Mouse (Mus musculus) MEL (cell line): ENCODE measurements around the gene Trio. TPM values are rescaled to one million over a fixed set of nuclear protein-coding genes. Genes with fewer than 3 reads are reported as not detected.

Experiments
- DNase-seq: peaks from one replicate; pipeline ENCODE4 v3.0.0; 2011; ENCODE audit warnings: low read depth, low spot score
- H3K27ac ChIP-seq: 2 replicates; pipeline ENCODE4 v1.5.1; 2012; ENCODE audit warnings: low read depth, mild to moderate bottlenecking, control low read depth, low read length, moderate library complexity; ENCODE audit not compliant: control insufficient read depth
- H3K27me3 ChIP-seq, 2 experiments: fragments of 150-350 bp in 1 of 2; sonication (generic) in 1 of 2; 2 replicates each; pipeline ENCODE4 v1.6.1; 2012; ENCODE audit warnings: low read length in 2 of 2, mild to moderate bottlenecking in 2 of 2, improper control_type of control experiment in 1 of 2, moderate library complexity in 1 of 2; ENCODE audit not compliant: insufficient read depth in 2 of 2, control insufficient read depth in 1 of 2
- H3K36me3 ChIP-seq, 2 experiments: 2 replicates each; pipeline ENCODE4 v1.6.1; 2012 to 2014; ENCODE audit warnings: low read length in 2 of 2, improper control_type of control experiment in 1 of 2, inconsistent platforms in 1 of 2, mild to moderate bottlenecking in 1 of 2; ENCODE audit not compliant: insufficient read depth in 2 of 2, control insufficient read depth in 1 of 2
- H3K4me1 ChIP-seq, 2 experiments: fragments of 150-350 bp in 1 of 2; sonication (generic) in 1 of 2; 2 replicates each; pipeline ENCODE4 v1.6.1; 2012; ENCODE audit warnings: low read length in 2 of 2, improper control_type of control experiment in 1 of 2, mild to moderate bottlenecking in 1 of 2; ENCODE audit not compliant: insufficient read depth in 2 of 2, control insufficient read depth in 1 of 2
- H3K4me3 ChIP-seq, 2 experiments: fragments of 150-350 bp in 1 of 2; sonication (generic) in 1 of 2; 2 replicates each; pipeline ENCODE4 v1.5.1; 2012; ENCODE audit warnings: low read depth in 2 of 2, low read length in 2 of 2, mild to moderate bottlenecking in 2 of 2, moderate library complexity in 2 of 2, control low read depth in 1 of 2, improper control_type of control experiment in 1 of 2; ENCODE audit not compliant: control insufficient read depth in 1 of 2, insufficient read depth in 1 of 2
- H3K79me2 ChIP-seq: 2 replicates; pipeline ENCODE4 v1.6.1; 2012; ENCODE audit warnings: mild to moderate bottlenecking, low read length, moderate library complexity; ENCODE audit not compliant: control insufficient read depth, poor library complexity, insufficient read depth
- H3K9ac ChIP-seq: 2 replicates; pipeline ENCODE4 v1.6.1; 2012; ENCODE audit warnings: low read depth, mild to moderate bottlenecking, control low read depth, low read length, moderate library complexity; ENCODE audit not compliant: control insufficient read depth, poor library complexity, severe bottlenecking
- H3K9me3 ChIP-seq: fragments of 150-350 bp; sonication (generic); replicated peaks from 2 replicates; pipeline ENCODE4 v1.6.1; 2012; ENCODE audit warnings: mild to moderate bottlenecking, low read length, improper control_type of control experiment, moderate library complexity; ENCODE audit not compliant: insufficient read depth
- E2F4 ChIP-seq: IDR thresholded peaks from 2 replicates; pipeline ENCODE4 v1.6.1; 2011; ENCODE audit warnings: low read depth, low read length, improper control_type of control experiment, borderline replicate concordance
- ELF1 ChIP-seq: IDR thresholded peaks from 2 replicates; pipeline ENCODE4 v1.6.1; 2014; ENCODE audit warnings: low read depth, mild to moderate bottlenecking, inconsistent platforms, low read length, improper control_type of control experiment, moderate library complexity
- ETS1 ChIP-seq: IDR thresholded peaks from 2 replicates; pipeline ENCODE4 v1.6.1; 2012; ENCODE audit warnings: low read depth, mild to moderate bottlenecking, inconsistent platforms, low read length, improper control_type of control experiment, moderate library complexity
- GABPA ChIP-seq: IDR thresholded peaks from 2 replicates; pipeline ENCODE4 v1.6.1; 2012; ENCODE audit warnings: low read depth, mild to moderate bottlenecking, inconsistent platforms, low read length, improper control_type of control experiment, moderate library complexity
- MAZ ChIP-seq: IDR thresholded peaks from 2 replicates; pipeline ENCODE4 v1.6.1; 2012; ENCODE audit warnings: low read depth, mild to moderate bottlenecking, inconsistent platforms, low read length, improper control_type of control experiment
- POLR2AphosphoS5 ChIP-seq: IDR thresholded peaks from 2 replicates; pipeline ENCODE4 v1.6.1; 2012; ENCODE audit warnings: low read depth, borderline replicate concordance, mild to moderate bottlenecking, inconsistent platforms, low read length, moderate library complexity, mixed read lengths
- SIN3A ChIP-seq: IDR thresholded peaks from 2 replicates; pipeline ENCODE4 v1.6.1; 2012; ENCODE audit warnings: low read length, improper control_type of control experiment, inconsistent platforms
- TCF12 ChIP-seq: IDR thresholded peaks from 2 replicates; pipeline ENCODE4 v1.6.1; 2014; ENCODE audit warnings: low read depth, mild to moderate bottlenecking, inconsistent platforms, low read length, improper control_type of control experiment, moderate library complexity
- USF2 ChIP-seq, 2 experiments: IDR thresholded peaks; 2 replicates each; pipeline ENCODE4 v1.6.1; 2011 to 2012; ENCODE audit warnings: improper control_type of control experiment in 2 of 2, low read length in 2 of 2, borderline replicate concordance in 1 of 2, inconsistent platforms in 1 of 2, low read depth in 1 of 2, mild to moderate bottlenecking in 1 of 2; ENCODE audit not compliant: insufficient read depth in 1 of 2
- ZKSCAN1 ChIP-seq: IDR thresholded peaks from 2 replicates; pipeline ENCODE4 v1.6.1; 2012; ENCODE audit warnings: low read depth, mild to moderate bottlenecking, inconsistent platforms, low read length, improper control_type of control experiment, moderate library complexity
- polyA plus RNA-seq, 2 experiments: library from polyadenylated mRNA; stranded (reverse) in 1 of 2; unstranded in 1 of 2; fragments of >175 nt in 1 of 2; fragments of >200 nt in 1 of 2; gene quantifications; 2 replicates each; pipeline versions ENCODE4 v1.2.1 to v1.2.4; 2012; ENCODE audit warnings: low replicate concordance in 2 of 2, low read depth in 1 of 2; ENCODE audit not compliant: insufficient read length in 2 of 2, insufficient read depth in 1 of 2, missing spikeins in 1 of 2
- total RNA-seq: library from RNA; depleted of rRNA; stranded (reverse); fragments of 300-350 nt; gene quantifications from 2 replicates; pipeline ENCODE4 v1.2.3, GENCODE M21; 2012

Trio gene
- total and polyA plus RNA-seq, 3 experiments, result 0.91 to 1.1 TPM; not detected in 1

DNA sequence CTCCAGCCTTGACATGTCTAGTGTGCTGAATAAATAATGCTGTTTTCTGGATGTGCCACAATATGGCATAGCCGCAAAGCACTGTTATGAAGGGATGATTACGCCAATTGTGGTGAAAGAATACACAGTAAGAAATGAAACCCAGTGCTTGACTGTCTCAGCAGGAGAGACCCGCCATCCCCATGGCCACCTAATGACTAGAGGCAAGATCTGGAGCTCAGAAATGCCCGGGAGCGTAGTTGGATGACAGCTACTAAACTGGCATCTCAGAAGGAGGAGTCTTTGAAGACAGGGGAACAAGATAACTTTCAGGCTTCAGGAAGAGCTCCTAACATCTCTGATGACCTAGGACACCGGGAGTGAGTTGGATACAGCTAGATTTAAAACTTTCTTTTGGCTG is 12.0 kb upstream of the Trio start:
- no peak for TF ChIP-seq ELF1
- TF ChIP-seq POLR2AphosphoS5, result no peak
- DNase-seq, result no peak
- Histone ChIP-seq H3K79me2 (no peaks in the 10 kb centered on the region), H3K4me3 (no peak overlapping the region), H3K9me3 (no peaks in the 10 kb centered on the region), H3K4me1 (no peaks in the 10 kb centered on the region), H3K27ac (no peak overlapping the region), H3K36me3 (no peaks in the 10 kb centered on the region), H3K27me3 (no peaks in the 10 kb centered on the region), H3K9ac (no peak overlapping the region)

DNA sequence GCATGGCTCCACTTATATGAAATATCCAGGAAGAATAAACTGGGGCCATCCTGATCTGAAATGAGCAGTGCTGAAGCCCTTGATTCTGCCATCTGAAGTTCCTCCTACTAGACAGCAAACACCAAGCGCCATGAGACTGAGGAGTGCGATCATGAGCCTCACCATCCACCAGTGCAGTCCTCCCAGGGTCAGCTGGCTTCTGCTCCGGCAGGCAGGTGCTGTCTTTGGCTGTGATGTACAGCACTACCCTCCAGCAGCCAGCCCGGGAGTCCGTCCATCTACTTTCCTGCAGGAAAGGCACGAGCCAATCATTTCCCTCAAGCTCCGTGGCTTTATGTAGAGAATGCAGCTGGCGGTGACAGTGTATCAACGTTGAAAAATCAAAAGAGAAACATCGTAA is 10.0 kb upstream of the Trio start:
- Histone ChIP-seq H3K79me2 (no peaks in the 10 kb centered on the region), H3K4me3 (no peak overlapping the region), H3K9ac (no peak overlapping the region), H3K27me3 (no peaks in the 10 kb centered on the region), H3K36me3 (no peaks in the 10 kb centered on the region), H3K9me3 (no peaks in the 10 kb centered on the region), H3K4me1 (no peaks in the 10 kb centered on the region), H3K27ac (no peak overlapping the region)
- TF ChIP-seq TCF12, result no peak
- TF ChIP-seq ELF1, result no peak
- no peak for TF ChIP-seq MAZ
- TF ChIP-seq GABPA, result no peak
- no peak for TF ChIP-seq ZKSCAN1
- TF ChIP-seq SIN3A, result no peak
- DNase-seq, result no peak

DNA sequence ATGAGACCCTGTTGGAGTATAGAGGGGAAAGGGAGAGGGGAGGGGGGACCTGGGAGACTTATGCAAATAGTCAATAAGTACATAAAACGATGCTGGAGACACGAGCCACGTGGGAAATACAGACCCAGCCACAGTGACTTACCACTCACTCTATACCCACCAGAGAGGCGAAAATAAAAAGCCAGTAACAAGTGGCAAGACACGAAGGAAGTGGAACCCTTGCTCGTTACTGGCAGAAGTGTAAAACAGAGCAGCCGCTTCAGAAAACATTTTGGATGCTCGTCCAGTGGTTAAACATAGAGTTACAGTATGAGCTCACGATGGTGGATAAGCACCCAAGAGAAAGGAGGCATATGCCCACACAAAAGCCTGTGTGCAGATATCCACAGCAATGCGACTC is 9.0 kb upstream of the Trio start:
- Histone ChIP-seq H3K27me3 (no peaks in the 10 kb centered on the region), H3K4me1 (no peaks in the 10 kb centered on the region), H3K36me3 (no peaks in the 10 kb centered on the region), H3K9me3 (no peaks in the 10 kb centered on the region)
- TF ChIP-seq E2F4 (no peak), ETS1 (no peak), GABPA (no peak), USF2 (IDR thresholded peaks at IDR 0.05; ENCODE audit: borderline replicate concordance in 1 of 2, insufficient read depth in 1 of 2, low read depth in 1 of 2, low read length in 2 of 2) (no peak)
- TF ChIP-seq, all 39 proteins: peak for 0
- Histone ChIP-seq H3K27ac (no peak overlapping the region), H3K79me2 (no peaks in the 10 kb centered on the region), H3K4me3 (no peak overlapping the region), H3K9ac (no peak overlapping the region)
- DNase-seq, result no peak
